Mouse (Mus musculus): ENCODE results near the gene Vmn1r208. TPM values are rescaled to one million over a fixed set of nuclear protein-coding genes. Genes with fewer than 3 reads are reported as not detected.
"Not testable (repeated sequence)": the region's sequence is repeated elsewhere in the genome, so short reads cannot be mapped to it uniquely, and the experiment has no call there.

Vmn1r208 gene
- not detected for total RNA-seq (2021)
- long read RNA-seq, experiment 1: 0 reads
- long read RNA-seq, experiment 2: 0 reads

DNA sequence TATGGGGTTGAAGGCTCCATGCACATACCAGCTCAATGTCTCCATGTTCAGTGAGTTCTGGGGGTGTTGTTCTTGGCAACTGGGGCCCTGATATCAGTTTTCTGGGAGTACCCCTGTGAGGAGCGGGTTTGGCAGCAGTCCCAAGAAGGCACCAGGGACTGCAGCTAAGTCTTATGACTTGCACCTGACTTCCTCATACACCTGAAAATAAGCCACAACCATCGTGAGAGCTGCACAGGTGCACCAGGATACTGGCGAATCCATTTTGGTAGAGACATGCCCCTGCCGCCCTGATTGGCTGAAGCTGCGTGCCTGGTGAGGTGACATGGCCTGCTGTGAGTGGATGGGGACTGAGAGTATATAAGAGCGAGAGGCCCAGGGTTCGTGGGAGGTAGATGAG, at the start of gene Vmn1r208:
TSS of gene Vmn1r208 (minus strand) at position 101 of the 400 bp plus-strand sequence.
- intact Hi-C loops (cut with DNase I); DNase-seq (ENCODE audit: extremely low spot score in 1 of 2, low spot score in 2 of 2); H3K4me3 ChIP-seq; H3K27ac ChIP-seq: not testable (repeated sequence)

DNA sequence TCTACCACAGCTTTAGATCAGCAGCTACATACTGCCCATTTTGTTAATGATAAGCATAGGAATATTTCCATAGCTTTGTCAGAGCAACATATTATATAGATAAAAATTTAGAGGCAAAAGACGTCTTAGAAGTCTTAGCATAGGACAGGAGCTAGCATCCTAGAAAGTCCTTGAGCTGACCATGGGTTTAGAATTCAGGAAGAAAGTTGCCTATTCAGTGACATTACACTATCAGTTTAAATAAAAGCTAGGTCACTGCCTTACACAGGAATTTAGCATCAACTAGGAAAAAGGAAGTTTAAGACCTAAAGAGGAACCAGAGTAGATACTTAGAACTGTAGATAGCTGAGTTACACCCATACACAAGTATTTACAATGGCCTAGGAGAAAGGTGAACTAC, 44.4 kb upstream of the Vmn1r208 start:
- H3K4me3 ChIP-seq; DNase-seq (ENCODE audit: extremely low spot score in 1 of 2, low spot score in 2 of 2); H3K27ac ChIP-seq; intact Hi-C loops (cut with DNase I): not testable (repeated sequence)

DNA sequence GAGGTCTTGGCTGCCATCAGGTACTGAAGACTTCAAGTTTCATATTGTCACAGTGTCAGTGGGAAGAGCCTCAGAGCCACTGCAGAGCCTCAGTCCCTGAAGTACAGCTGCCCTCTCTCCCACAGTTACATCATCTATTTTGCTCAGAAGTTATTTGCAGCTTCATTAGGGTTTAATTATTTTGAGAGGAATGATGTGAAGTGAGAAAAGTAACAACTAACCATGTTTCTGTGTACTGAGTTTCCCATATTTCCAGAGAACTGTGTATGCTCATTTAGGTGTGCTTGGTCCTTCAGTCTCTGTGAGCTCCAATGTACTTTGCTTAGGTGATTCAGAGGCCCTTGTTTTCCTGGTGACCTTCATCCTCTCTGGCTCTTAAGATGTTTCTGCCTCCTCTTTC, 32.4 kb upstream of the Vmn1r208 start, which contains the start of gene Vmn1r209:
TSS of gene Vmn1r209 (minus strand) at position 101 of the 400 bp plus-strand sequence.
- intact Hi-C loops (cut with DNase I); H3K27ac ChIP-seq; H3K4me3 ChIP-seq; DNase-seq (ENCODE audit: extremely low spot score in 1 of 2, low spot score in 2 of 2): not testable (repeated sequence)

DNA sequence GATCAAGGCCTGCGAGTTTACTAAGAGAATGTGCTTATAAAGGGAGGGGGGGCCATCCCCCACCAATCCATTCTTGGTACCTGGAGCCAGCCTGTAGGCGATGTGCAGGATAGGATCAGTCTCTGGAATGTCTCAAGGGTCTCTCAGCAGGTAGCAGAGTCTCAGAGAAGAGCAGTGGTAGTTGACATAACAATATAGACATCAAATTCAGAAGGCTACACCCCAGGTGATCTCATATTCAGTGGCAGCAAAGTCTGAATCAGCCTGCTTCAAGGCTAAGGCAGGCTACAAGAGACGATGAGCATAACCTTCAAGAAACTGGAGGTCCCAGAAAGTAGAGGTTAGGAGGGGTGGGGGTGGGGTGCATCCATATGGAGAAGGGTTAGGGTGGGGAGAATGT, 10.9 kb upstream of the Vmn1r208 start:
- DNase-seq (ENCODE audit: extremely low spot score in 1 of 2, low spot score in 2 of 2); H3K27ac ChIP-seq; intact Hi-C loops (cut with DNase I); H3K4me3 ChIP-seq: not testable (repeated sequence)

DNA sequence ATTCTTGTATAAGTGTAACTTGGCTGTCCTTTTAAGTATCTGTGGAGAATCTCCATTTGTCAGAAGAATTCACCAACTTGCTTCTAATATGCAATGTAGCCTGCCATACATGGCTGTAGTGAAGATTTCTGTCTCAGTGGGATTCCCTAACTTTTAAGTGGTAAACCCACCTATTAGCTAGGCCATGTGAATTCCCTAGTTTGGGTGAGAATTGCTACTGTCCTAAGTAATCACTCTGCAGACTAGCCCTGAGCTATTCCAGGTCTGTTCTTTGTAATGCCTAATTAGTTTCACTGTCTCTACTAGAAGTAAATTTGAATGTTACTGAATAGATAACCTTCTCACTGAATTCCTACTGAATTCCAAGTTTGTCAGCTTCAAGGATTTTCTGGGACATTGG, 7.0 kb upstream of the Vmn1r208 start:
- not testable (repeated sequence) for H3K27ac ChIP-seq

DNA sequence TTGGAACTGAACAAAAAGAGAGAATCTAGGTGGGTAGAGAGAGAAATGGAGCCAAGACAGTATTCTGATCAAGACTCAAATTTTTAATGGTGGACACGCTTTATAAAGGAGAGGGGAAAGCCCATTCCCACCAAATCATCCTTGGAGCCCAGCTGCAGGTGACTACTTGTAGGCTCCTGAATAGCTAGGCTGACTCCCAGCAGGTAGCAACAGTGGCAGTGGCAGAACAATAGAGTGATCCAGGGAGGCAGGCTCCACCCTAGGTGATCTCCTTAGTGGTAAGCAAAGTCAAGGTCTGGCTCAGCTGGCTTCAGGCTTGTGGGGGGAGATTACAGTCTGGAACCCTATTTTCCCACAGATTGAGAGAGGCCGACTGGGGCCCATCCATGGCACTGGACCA, 5.6 kb downstream of the Vmn1r208 start:
- DNase-seq (ENCODE audit: extremely low spot score in 1 of 2, low spot score in 2 of 2); intact Hi-C loops (cut with DNase I); H3K27ac ChIP-seq; H3K4me3 ChIP-seq: not testable (repeated sequence)

More for the DNA sequence above, 7.0 kb upstream of the Vmn1r208 start:
- intact Hi-C loops (cut with DNase I): loop anchor here (5.0 kb wide), 1 partner anchor 87 kb away; no protein-coding TSS in a partner anchor
- DNase-seq (ENCODE audit: extremely low spot score in 1 of 2, low spot score in 2 of 2); H3K4me3 ChIP-seq: not testable (repeated sequence)

DNA sequence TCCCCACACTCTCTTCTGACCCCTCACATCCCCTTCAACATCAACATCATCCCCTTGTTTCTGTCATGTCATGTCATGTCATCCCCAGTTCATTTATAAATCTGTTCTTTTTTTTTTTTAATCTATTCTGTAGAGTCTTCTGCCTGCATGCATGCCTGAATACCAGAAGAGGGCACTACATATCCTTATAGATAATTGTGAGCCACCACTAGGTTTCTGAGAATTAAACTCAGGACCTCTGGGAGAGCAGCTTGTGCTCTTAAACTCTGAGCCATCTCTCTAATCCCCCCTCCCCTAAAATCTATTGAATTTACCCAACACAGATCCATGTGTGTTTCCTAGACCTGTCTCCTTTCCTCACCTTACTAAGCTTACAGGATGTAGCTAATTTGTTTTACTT, 29.7 kb downstream of the Vmn1r208 start:
- Histone ChIP-seq H3K4me3 (no peak overlapping the region), H3K27ac (no peak overlapping the region)
- intact Hi-C loops (cut with DNase I): loop anchor here (5.0 to 10.0 kb wide), 2 partner anchors 525 to 657 kb away; no protein-coding TSS in a partner anchor
- peak; percentile 53 for TF ChIP-seq CTCF (IDR thresholded peaks at IDR 0.05)
- DNase-seq (ENCODE audit: extremely low spot score in 1 of 2, low spot score in 2 of 2): no peak

DNA sequence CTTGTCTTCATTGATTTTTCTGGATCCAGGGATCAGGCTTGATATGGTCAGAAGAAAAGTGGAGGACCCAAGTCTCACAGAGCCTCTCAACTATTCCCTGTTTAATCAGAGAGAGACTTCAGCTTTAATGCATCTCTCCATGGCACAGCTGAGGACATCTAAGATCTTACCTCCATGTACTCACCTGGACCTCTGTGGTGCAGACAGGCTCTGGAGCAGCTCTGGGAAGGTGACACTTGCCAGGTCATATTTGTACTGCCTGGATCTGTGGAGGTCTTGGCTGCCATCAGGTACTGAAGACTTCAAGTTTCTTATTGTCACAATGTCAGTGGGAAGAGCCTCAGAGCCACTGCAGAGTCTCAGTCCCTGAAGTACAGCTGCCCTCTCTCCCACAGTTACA, 47.7 kb downstream of the Vmn1r208 start, which contains the start of gene Vmn1r207-ps:
TSS of gene Vmn1r207-ps (minus strand) at position 101 of the 400 bp plus-strand sequence.
- intact Hi-C loops (cut with DNase I); DNase-seq (ENCODE audit: extremely low spot score in 1 of 2, low spot score in 2 of 2); H3K4me3 ChIP-seq; H3K27ac ChIP-seq: not testable (repeated sequence)

Other genes starting within 250 kb of the Vmn1r208 start
- not detected for gene Vmn1r204, start 224.2 kb downstream of the Vmn1r208 start, total RNA-seq (2021)
- not detected for gene Vmn1r205, start 184.4 kb downstream of the Vmn1r208 start, total RNA-seq (2021)
- gene Vmn1r206, start 153.1 kb downstream of the Vmn1r208 start, total RNA-seq (2021): under 1 TPM; 0.09 to 0.14 TPM
- gene Vmn1r207-ps, start 47.8 kb downstream of the Vmn1r208 start, total RNA-seq (2021): under 1 TPM in 1 of 2 experiments, not detected in 1; 0.14 TPM
- gene Vmn1r209, start 32.3 kb upstream of the Vmn1r208 start, total RNA-seq (2021): under 1 TPM in 1 of 2 experiments, not detected in 1; 0.05 TPM
- not detected for gene Vmn1r210, start 53.9 kb upstream of the Vmn1r208 start, total RNA-seq (2021)
- gene Vmn1r211, start 80.2 kb upstream of the Vmn1r208 start, total RNA-seq (2021): not detected
- gene Vmn1r212, start 106.8 kb upstream of the Vmn1r208 start, total RNA-seq (2021): not detected
- gene Vmn1r213, start 230.3 kb upstream of the Vmn1r208 start, total RNA-seq (2021): not detected

Data from left cerebral cortex, adult 2 months (tissue).